Mouse (Mus musculus) left cerebral cortex, postnatal 10 days (tissue): ENCODE measurements around the gene Ero1lb. TPM values are rescaled to one million over a fixed set of nuclear protein-coding genes. Genes with fewer than 3 reads are reported as not detected.
"Not testable (repeated sequence)": the region's sequence is repeated elsewhere in the genome, so short reads cannot be mapped to it uniquely, and the experiment has no call there.

ENCODE experiments used
- DNase-seq, 2 experiments: peaks; one replicate each; pipeline ENCODE4 v3.0.0; 2021 to 2022; ENCODE audit warnings: low spot score in 2 of 2, mixed read lengths in 1 of 2; ENCODE audit errors: extremely low spot score in 1 of 2
- intact Hi-C: fragments of 180-260 bp; cut with DNase I; formaldehyde crosslinking; loops from one replicate; pipeline ENCODE4 v1.15.1; 2025
- total RNA-seq, 2 experiments: library from RNA; stranded (reverse); gene quantifications; 2 replicates each; pipeline ENCODE4 v1.2.3; 2021

Gene Ero1lb
- total RNA-seq, 2 experiments from 2014 or later = 10.5 to 11.0 TPM

DNA sequence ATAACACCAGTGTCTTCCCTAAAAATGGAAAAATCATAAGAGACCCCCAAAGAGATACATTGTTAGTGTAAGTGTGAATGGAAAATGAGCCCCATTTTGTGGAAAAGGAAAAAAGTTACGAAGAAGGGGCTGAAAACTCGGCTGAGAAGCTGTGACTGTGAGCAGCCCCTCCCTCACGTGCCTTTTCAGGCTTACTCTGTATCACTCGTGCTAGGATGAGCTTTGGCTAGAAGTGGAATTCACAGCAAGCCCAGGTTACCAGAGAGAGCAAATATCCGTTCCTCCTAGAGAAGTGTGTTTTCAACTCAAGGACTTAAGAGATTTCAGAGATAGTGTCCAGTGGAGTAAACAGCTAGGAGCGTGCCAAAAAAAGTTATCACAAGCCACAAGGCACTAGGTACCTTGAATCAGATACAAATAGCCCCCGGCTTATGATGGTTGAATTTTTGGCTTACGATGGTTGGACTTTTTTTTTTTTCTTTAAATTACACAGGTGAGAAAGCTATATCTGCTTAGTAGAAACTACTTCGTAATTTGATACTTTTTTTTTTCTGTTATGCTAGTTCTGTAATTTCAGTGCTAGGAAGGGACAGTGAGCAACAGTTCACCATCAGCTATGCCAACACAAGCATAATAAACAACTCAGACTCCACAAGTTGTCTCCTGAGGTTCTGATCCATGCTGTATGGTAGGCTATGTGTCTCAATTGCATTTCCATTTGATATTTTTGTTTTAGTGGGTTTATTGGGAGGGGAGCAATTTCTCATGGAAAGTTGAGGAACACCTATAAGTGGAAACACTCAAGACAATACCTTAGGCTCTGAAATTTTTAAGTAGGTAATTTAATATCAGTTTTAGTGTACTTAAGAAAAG, 3.2 kb downstream of the Ero1lb start:
- no peak for DNase-seq
- intact Hi-C loops = no loop called here

DNA sequence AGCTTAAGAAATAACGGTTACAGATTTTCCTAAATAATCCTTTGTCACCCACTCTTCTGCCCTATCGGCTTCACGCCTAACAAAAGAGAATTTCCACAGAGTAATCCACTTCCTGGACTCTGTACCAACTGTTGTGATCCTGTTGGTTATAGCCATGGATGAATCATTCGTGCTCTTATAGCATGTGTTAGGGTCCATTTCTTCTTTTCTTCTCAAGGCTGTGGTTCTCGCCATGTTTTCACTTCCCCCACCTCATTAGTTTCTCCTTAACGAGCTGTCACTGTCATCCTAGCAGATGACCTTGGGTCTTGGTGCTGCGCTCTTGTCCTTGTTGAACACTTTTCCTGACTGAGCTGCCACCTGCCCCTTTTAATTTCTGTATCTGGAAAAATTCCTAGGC, 4.1 kb downstream of the Ero1lb start:
- DNase-seq = no peak
- intact Hi-C loops = no loop called here

DNA sequence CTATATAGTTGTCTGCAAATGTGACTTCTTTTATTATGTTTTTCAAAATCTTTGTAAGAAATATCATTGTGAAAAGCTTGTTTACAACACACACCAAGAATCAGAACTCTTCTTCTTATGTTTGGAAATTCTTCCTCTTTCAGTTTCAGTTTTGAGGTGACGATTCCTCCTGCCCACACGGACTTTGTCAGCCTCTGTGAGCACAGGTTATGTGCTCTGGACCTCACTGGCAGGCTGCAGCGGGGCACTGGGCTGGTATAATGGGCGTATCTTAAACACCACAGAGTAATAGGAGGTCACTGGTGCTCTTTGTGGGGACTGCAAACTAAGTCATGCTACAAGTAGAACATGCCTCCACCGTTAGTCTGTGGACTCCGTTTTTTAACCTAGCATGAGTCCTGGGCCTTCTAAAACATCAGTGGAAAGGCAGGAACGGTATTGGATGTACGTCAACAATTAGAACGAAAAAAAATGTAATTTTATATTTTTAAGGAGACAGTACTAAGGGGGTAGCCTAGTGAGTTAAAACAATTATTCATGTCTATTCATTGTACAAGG, 9.4 kb downstream of the Ero1lb start:
- no peak for DNase-seq
- intact Hi-C loops = no loop called here

DNA sequence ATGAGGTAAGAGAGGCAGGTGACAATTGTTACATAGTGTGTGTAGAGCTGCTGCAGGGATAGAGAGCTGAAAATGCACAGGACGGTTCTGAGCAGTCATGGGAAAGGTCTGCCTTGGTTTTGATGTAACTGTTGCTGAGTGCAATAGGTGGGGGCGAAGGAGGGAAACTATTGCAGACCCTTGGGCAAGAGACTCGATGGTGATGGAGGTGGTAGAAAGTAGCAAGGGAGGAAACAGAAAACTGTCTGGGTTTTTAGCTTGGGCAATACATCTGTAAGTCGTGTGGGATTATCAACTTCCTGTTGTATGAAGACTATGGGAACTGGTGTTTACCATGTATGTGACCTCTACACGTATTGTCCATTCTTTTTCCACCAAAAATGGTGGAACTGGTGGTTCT, 12.5 kb downstream of the Ero1lb start:
- intact Hi-C loops = no loop called here

DNA sequence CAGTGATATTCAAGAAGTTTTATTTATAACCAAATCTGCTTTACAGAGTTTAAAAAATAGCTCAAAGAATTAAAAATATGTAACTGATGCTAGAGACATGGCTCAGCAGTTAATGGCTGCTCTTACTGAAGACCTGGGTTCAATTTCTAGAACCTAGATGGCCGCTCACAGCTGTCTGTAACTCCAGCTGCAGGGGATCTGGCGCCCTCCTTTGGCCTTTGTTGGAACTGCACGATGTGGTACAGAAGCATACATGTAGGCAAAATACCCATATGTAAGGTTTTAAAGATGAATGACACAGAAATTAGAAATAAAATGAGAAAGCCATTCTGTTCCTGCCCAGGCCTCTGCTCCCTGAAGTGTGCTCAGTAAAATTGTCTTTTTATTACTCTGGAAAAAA, 23.3 kb downstream of the Ero1lb start:
- intact Hi-C loops = no loop called here
- DNase-seq = peak in 1 of 2 experiments; percentile 41

More for the DNA sequence above, 12.5 kb downstream of the Ero1lb start:
- no peak for DNase-seq

DNA sequence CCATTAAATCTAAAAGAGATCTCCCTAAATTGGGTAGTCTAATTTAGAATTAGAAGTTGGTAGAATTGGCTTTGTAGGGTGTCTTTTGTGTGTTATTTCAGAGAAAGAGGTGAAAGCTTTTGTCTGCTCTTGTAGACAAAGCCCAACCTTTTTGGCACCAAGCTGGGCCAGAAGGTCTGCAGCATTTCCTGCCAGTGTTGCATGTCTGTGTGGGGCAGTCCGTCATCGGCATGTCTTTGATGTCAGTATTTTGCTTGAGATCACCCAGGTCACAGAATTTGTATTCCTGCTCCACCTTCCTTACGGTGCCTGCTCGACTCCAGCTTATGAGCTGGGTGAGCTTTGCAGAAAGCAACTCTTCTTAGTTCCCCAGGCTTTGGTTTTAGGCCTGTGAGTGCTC, 31.4 kb downstream of the Ero1lb start:
- peak in 1 of 2 experiments; percentile 40 for DNase-seq
- intact Hi-C loops = not testable (repeated sequence)

DNA sequence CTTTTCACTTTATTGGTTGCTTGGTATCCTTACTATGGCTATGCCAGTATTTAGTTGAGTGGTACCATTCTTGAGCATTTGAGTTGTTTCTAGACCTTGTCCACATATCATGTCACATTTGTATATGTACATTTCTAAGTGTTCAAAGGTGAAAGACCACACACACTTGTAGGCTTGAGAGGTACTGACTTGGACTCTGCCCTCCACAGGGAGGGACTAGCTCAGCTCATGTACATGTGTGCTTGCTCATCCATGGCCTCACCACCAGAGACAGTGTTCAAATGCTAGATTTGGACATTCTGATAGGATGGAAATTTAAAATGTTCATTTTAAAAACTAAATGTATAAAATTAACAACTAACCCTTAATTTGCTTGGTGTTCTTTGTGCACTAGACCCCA, 44.5 kb downstream of the Ero1lb start:
- intact Hi-C loops, DNase-seq: not testable (repeated sequence)

DNA sequence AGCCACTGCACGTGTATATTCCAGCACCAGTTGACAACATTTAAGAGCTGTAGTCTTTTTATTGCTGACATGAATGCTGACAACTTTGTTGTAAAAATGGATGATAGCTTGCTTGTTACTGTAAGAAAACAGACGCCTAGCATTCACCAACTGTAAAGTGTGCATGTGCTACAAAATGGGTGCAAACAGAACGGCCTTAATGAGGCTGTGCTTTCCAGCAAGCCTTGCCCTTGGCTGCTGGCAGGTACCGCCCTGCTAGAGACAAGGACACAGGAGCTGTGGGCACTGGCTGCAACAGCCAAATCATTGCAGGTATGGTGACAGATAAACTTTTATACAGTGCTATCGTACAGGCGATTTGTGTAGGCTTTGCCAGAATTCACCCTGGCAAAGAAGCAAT, 48.4 kb downstream of the Ero1lb start:
- DNase-seq, intact Hi-C loops: not testable (repeated sequence)

DNA sequence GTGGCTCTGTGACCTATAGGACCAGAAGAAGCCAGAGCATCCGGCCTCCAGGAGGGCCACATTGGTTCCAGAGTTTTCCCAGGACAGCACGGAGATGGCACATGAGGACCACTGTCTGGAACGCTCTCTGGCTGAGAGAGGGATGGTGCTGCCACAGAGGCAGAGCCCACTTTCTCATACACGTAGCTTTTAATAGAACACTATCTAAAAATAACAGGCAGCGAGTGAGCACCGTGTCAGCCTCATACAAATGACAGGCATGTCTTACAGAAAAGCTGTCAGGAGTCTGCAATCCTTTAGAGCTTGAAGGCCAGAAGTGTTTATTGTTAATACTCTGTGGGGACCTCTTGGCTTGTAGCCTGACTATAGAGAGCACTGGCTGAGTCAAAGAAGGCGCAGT, 48.9 kb downstream of the Ero1lb start:
- DNase-seq, intact Hi-C loops: not testable (repeated sequence)

DNA sequence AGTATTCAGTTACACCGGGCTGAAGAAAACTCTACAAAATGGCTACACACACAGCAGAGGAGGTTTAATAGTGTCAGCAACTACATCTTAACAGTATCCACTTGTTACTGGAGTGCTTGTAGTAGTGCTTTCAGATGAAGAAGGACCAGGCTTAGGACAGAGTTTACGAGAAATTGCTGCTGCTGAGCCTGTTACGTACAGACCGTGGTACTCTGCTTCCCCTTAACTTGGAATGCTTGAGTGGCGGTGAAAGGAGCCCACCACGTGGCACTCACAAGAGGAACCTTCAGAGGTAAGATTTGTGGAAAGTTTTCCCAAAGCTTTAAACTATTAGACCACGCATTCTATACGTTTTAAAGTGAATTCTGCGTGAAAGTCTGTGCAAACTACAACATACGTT, 49.3 kb downstream of the Ero1lb start:
- intact Hi-C loops, DNase-seq: not testable (repeated sequence)

DNA sequence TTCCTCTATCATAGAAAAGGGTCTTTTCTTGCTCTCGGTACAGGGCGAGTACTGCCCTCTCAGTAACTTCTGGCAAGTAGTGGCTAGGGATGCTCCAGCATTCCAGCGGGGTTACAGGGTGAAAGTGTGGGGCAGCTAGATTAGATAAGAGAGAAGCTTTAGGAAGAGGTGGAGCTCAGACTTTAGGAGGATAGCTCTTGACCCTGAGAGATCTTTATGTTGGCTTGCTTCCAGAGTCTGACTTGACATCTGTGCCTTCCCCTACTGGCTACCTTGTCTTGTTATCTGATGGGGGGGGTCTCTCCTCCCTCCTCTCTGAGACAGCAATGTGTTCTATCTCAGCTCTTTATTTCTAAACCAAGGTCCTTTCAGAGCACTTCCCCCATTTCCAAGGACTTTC, 50.8 kb downstream of the Ero1lb start:
- intact Hi-C loops, DNase-seq: not testable (repeated sequence)

DNA sequence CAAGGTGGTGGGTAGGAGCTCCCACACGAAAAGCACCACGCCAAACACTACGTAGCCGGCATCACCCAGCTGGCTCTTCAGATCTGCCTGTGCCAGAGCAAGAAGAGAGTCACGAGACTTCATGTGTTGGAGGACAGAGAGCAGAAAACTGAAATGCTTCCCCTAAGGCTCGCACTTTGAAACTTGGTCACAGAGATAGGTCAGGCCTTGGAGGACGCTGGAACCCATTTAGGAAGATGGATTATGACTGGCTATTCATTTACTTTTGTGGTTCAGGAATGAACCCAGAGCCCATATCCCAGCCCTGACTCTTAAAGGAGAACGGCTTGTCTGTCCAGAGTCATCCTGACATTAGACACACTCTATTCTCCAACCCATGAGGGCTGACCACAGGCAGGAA, 54.1 kb downstream of the Ero1lb start:
- intact Hi-C loops, DNase-seq: not testable (repeated sequence)

DNA sequence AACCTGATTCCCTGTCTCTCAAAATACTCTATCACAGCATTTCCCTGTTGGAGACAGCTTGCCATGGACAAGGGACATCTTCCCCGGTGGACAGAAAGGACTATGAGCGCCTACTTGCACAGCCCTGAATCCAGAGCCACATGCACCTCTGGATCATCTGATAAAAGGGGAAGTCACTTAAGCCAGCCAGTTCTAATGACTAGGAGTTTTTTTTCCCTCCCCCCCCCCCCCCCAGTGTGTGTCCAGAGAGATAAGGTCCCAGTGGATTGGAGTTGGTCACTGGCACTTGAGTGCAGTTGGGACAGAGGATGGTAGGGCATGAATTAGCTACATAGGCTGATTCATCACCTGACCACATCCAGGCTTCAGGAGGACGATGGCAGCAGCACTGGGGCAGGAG, 60.4 kb downstream of the Ero1lb start:
- DNase-seq, intact Hi-C loops: not testable (repeated sequence)

DNA sequence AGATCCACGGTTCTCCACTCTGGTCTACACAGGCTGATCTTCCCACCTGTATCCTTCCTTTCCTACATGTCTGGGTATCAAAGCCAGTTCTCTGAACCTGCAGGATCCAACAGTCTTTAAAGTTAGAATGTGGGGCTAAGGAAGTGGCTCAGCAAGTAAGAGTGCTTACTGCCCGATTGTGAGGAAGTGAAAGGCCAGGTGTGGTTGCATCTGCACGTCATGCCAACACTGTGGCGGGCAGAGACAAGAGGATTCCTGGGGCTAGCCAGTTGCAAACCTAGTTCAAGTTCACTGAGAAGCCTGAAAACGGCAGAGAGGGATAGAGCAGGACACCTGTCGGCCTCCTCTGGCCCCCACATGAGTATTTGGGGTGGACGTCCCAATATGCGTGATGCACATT, 62.1 kb downstream of the Ero1lb start:
- intact Hi-C loops, DNase-seq: not testable (repeated sequence)

DNA sequence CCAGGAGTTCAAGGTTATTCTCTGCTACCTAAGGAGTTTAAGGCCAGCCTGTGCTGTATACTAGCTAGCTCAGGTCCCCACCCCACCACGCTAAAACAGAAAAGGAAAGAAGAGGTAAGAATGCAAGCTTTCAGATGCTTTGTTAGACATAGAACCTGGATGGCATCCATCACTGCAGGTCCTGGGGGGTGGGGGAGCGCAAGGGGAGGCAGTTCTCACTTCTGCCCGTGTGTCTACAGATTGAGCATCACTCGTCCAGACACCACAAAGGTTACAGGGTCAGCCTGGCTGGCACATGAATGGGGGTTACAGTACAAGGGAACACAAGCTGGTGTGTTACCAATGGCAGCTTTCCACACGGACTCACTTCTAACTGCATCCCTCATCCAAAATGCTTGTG, 62.5 kb downstream of the Ero1lb start:
- DNase-seq, intact Hi-C loops: not testable (repeated sequence)

DNA sequence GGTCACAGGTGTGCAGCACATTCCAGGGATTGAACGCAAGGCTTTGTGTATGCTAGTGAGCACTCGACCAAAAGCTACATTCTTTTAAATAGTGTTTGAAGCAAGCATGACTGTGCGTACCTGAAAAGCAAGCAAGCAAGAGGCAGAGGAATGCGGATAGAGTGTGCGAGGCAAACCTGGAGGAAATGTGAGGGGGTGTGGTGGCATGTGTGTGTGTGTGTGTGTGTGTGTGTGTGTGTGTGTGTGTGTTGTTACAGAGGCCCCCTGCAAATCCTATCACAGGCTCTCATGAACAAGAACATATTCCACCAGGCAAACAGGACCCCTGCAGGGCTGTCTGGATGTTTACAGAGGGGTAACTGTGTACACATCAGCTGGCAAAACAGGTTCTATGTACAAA, 64.6 kb downstream of the Ero1lb start:
- not testable (repeated sequence) for DNase-seq
- intact Hi-C loops = loop anchor here (10.0 kb wide), 1 partner anchor 745 kb away; no protein-coding TSS in a partner anchor

DNA sequence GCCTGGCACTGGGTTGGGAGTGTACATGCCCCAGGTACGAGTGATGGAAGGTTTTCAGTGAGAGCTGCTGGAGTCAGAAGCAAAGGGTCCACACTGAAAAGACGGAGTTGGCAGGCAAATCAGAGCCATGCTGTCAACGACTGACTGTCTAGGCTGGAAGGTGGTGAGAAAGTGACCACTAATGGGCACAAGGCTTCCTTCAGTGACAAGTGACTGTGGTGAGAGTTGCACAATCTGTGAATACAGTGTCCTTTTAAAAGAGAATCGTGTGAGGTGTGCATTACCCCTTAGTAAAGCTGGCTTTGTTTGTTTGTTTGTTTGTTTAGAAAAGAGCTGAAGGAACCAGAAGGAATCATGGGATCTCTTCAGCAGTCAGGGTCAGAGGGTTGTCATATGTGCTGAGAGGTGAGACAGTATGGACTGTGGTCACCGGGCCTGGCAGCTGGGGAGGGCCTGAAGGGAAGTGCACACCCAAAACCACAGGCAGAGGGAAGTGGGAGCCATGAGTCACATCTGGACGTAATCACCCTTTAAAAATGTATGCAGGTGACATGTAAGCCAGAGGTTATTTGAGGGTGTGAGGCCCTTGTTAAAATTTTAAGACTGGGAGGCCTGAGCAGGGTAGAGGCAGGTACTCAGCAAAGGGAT, 69.4 kb downstream of the Ero1lb start:
- intact Hi-C loops = loop anchor here (10.0 kb wide), 1 partner anchor 740 kb away; no protein-coding TSS in a partner anchor
- not testable (repeated sequence) for DNase-seq

DNA sequence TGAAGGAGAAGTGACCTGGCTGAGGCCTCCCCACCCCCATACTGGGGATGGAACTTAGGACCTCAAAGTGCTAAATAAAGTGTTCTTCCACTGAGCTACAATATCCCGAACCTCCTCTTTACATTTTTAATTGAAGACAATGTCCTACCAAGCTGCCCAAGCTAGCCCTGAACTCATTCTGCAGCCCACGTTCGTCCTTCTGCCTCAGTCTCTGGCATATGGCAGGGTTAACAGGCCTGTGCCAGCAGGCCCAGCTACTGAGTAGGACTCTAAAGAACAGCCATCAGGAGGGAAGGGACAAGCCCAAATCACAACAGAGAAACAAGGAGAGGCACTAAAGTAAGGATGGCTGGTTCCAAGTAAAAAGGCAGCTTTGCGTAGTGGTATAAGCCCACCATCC, 77.1 kb downstream of the Ero1lb start:
- intact Hi-C loops, DNase-seq: not testable (repeated sequence)

DNA sequence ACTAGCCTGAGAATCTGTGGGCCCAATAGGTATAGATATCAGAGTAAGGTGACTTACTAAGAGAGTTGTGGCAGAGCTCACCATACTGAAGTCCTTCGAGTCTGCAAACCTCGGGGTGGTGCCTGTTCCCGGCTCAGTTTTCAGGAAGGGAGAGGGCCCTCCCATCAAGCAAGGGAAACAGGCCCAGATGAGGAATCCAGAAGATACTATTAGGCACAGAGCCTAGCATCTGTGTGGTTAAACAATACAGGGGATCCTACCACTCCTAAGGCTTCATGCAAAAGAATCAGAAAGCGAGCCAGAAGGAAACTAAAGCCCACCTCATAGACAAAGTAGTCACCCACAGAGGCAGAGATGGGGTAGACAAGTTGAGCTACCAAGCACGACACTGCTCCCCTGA, 81.0 kb downstream of the Ero1lb start:
- intact Hi-C loops, DNase-seq: not testable (repeated sequence)
